ENCODE assay signal across 16 mouse cellular contexts in genomic region chr12:100194181-100194580, GRCm38 (mm10).
"Had no signal": no experiment of that assay in that cellular context is flagged by ENCODE, and none has a peak within 500 bp of the region (broad histone marks: within the 10 kb centered on the region; RNA-seq: fewer than 3 reads in every experiment).

No protein-coding gene starts in this region.

- H3K9ac ChIP-seq: limb, embryonic 13.5 days; liver, embryonic 14.5 days; stomach, embryonic 15.5 days had no signal

- H3K4me2 ChIP-seq: limb, embryonic 13.5 days; midbrain, embryonic 11.5 days; stomach, embryonic 15.5 days had no signal

- H3K27ac ChIP-seq: kidney, postnatal 0 days; limb, embryonic 13.5 days; liver, embryonic 14.5 days; stomach, embryonic 15.5 days had no signal

- H3K4me3 ChIP-seq: limb, embryonic 13.5 days; megakaryocyte, embryonic 14.5 days; stomach, embryonic 15.5 days had no signal

- H3K9me3 ChIP-seq: limb, embryonic 13.5 days; megakaryocyte, embryonic 14.5 days; stomach, embryonic 15.5 days had no signal

- H3K27me3 ChIP-seq: limb, embryonic 13.5 days; stomach, embryonic 15.5 days had no signal

- ATAC-seq: midbrain, embryonic 16.5 days had no signal

- DNase-seq: kidney, adult 11 months; kidney, adult 9 months; kidney, postnatal 36 days; layer of hippocampus, adult 9-11 months; left cerebral cortex, postnatal 4 days; lung, adult 18-20 months; lung, postnatal 36 days; thymus, adult 2 months; thymus, postnatal 25 days had no signal

- H3K36me3 ChIP-seq: limb, embryonic 13.5 days; stomach, embryonic 15.5 days had no signal
